In genomic region chr7:144911121-144911520, GRCm38 (mm10) we compare ENCODE assay signal across 28 mouse cellular contexts. TPM values are rescaled to one million over a fixed set of nuclear protein-coding genes. Genes with fewer than 3 reads are reported as not detected.
"Had no signal": no experiment of that assay in that cellular context is flagged by ENCODE, and none has a peak within 500 bp of the region (broad histone marks: within the 10 kb centered on the region; RNA-seq: fewer than 3 reads in every experiment).

No protein-coding gene starts in this region.

- DNase-seq: kidney, adult 11 months; kidney, adult 8-10 months; kidney, postnatal 10 days; kidney, postnatal 36 days; layer of hippocampus, postnatal 36 days; left cerebral cortex, postnatal 4 days; liver, postnatal 0 days; lung, embryonic 14.5 days; retina, postnatal 1 day; thymus, adult 2 months; thymus, postnatal 14 days; thymus, postnatal 4 days had no signal

- H3K9me3 ChIP-seq: kidney, embryonic 15.5 days; limb, embryonic 12.5 days; limb, embryonic 15.5 days; megakaryocyte, embryonic 14.5 days; midbrain, embryonic 10.5 days; midbrain, embryonic 13.5 days; neural tube, embryonic 13.5 days had no signal

- H3K36me3 ChIP-seq: kidney, embryonic 15.5 days; limb, embryonic 12.5 days; limb, embryonic 15.5 days; midbrain, embryonic 10.5 days; midbrain, embryonic 13.5 days; neural tube, embryonic 13.5 days had no signal

- H3K27ac ChIP-seq: kidney, embryonic 15.5 days; limb, embryonic 12.5 days; limb, embryonic 15.5 days; liver, embryonic 14.5 days; midbrain, embryonic 10.5 days; midbrain, embryonic 13.5 days; neural tube, embryonic 13.5 days had no signal

- H3K4me3 ChIP-seq: kidney, embryonic 15.5 days; limb, embryonic 12.5 days; limb, embryonic 15.5 days; megakaryocyte, embryonic 14.5 days; midbrain, embryonic 10.5 days; midbrain, embryonic 13.5 days; myocyte; neural tube, embryonic 13.5 days had no signal

- H3K27me3 ChIP-seq: limb, embryonic 12.5 days; neural tube, embryonic 13.5 days had no signal

- H3K9ac ChIP-seq: kidney, embryonic 15.5 days; limb, embryonic 12.5 days; limb, embryonic 15.5 days; liver, embryonic 14.5 days; liver, postnatal 0 days; lung, embryonic 14.5 days; midbrain, embryonic 13.5 days; neural tube, embryonic 13.5 days had no signal

RNA-seq across cellular contexts. Expression of gene Fgf15, which starts 14.8 kb away (rescaled TPM):
- total RNA-seq: layer of hippocampus, adult 8-10 months; layer of hippocampus, postnatal 10 days; layer of hippocampus, postnatal 36 days; monocyte, adult 5-6 weeks; neutrophil, adult 5-6 weeks had no signal
- polyA plus RNA-seq: limb, embryonic 15.5 days; liver, postnatal 0 days; lung, embryonic 14.5 days; lung, postnatal 0 days; myocyte; spleen, adult 2 months; stomach, embryonic 16.5 days had no signal
